Mouse (Mus musculus) intestine, embryonic 16.5 days (tissue): ENCODE results near the gene Tnrc6b. TPM values are rescaled to one million over a fixed set of nuclear protein-coding genes. Genes with fewer than 3 reads are reported as not detected.
"Not testable (repeated sequence)": the region's sequence is repeated elsewhere in the genome, so short reads cannot be mapped to it uniquely, and the experiment has no call there.

Experiments used
- ATAC-seq: fragments of 200-750 bp; cut with Nextera tagmentation; 2 replicates; pipeline ENCODE4 v1.8.0; 2017; ENCODE audit warnings: moderate TSS enrichment, moderate library complexity
- H3K27ac ChIP-seq: fragments of 300-500 bp; sonication (generic); 2 replicates; pipeline ENCODE4 v1.5.1; 2014; ENCODE audit warnings: mild to moderate bottlenecking, low read length
- H3K27me3 ChIP-seq: fragments of 300-500 bp; sonication (generic); replicated peaks from 2 replicates; pipeline ENCODE4 v1.6.1; 2014; ENCODE audit warnings: low read length, control low read depth, mixed read lengths; ENCODE audit not compliant: control insufficient read depth, insufficient read depth
- H3K36me3 ChIP-seq: fragments of 300-500 bp; sonication (generic); 2 replicates; pipeline ENCODE4 v1.6.1; 2014; ENCODE audit warnings: low read length, control low read depth; ENCODE audit not compliant: control insufficient read depth, insufficient read depth
- H3K4me1 ChIP-seq: fragments of 300-500 bp; sonication (generic); 2 replicates; pipeline ENCODE4 v1.6.1; 2014; ENCODE audit warnings: low read length, control low read depth, mixed read lengths; ENCODE audit not compliant: control insufficient read depth, insufficient read depth
- H3K4me2 ChIP-seq: fragments of 300-500 bp; sonication (generic); 2 replicates; pipeline ENCODE4 v1.6.1; 2014; ENCODE audit warnings: low read depth, low read length, control low read depth
- H3K4me3 ChIP-seq: fragments of 300-500 bp; sonication (generic); 2 replicates; pipeline ENCODE4 v1.5.1; 2014; ENCODE audit warnings: mild to moderate bottlenecking, low read length
- H3K9ac ChIP-seq: fragments of 300-500 bp; sonication (generic); 2 replicates; pipeline ENCODE4 v1.6.1; 2014; ENCODE audit warnings: low read depth, low read length
- H3K9me3 ChIP-seq: fragments of 300-500 bp; sonication (generic); 2 replicates; pipeline ENCODE4 v1.6.1; 2016; ENCODE audit warnings: low read length, control low read depth; ENCODE audit not compliant: control insufficient read depth
- WGBS: fragments of 180-500 bp; shearing (Covaris S2); extraction: QIAGEN DNeasy Blood & Tissue Kit; methylation state at CpG from one replicate; pipeline ENCODE4 v1.1.7; 2014; 5-methylcytosine and 5-hydroxymethylcytosine counted together
- polyA plus RNA-seq: library from polyadenylated mRNA; unstranded; fragments of >200 nt; fragmentation: Nextera tagmentation; extraction: Ambion mirVana; gene quantifications from 2 replicates; pipeline ENCODE4 v1.2.1, GENCODE M21; 2015

The Tnrc6b gene
- polyA plus RNA-seq, 1 experiment from 2014 or later = 18.0 TPM

- Histone ChIP-seq H3K9me3 (no peaks in the 10 kb centered on the region), H3K27me3 (no peaks in the 10 kb centered on the region), H3K27ac (no peak overlapping the region), H3K9ac (no peak overlapping the region), H3K4me2 (no peak overlapping the region), H3K4me1 (no peaks in the 10 kb centered on the region), H3K4me3 (no peak overlapping the region), H3K36me3 (peaks cover 19% of the 10 kb centered on the region)
- ATAC-seq = no peak
- WGBS = 93% methylated on average over 7 of the region's 7 CpGs
Observed at GRCm38 (mm10) chr15:80916621-80917020, 205.5 kb downstream of the Tnrc6b start.

DNA sequence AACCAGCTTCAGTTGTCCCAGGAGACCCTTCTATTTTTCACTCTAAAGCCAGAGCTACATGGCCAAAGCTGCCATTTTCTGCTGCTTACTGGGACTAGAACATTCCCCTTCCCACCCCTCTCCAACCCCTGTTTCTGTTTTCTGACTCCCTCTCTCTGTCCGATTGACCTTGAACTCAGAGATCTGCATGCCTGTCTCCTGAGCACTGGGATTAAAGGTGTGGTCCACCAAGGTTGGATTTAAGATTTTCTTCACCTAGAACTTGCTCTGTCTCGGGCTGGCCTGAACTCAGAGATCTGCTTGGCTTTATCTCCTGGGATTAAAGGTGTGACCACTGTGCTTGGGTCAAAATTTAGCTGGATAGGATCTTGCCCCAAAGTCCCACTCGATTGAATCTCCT lies 209.2 kb downstream of the Tnrc6b start:
- no peak for ATAC-seq
- Histone ChIP-seq H3K9ac (no peak overlapping the region), H3K4me2 (no peak overlapping the region), H3K4me3 (no peak overlapping the region), H3K9me3 (no peaks in the 10 kb centered on the region), H3K27me3 (no peaks in the 10 kb centered on the region), H3K4me1 (no peaks in the 10 kb centered on the region), H3K36me3 (peaks cover 18% of the 10 kb centered on the region), H3K27ac (no peak overlapping the region)
- WGBS = 95% methylated on average over 3 of the region's 3 CpGs

GRCm38 (mm10) chr15:80921781-80922180 lies 210.7 kb downstream of the Tnrc6b start:
- no peak overlapping the region for H3K4me2 ChIP-seq
- H3K36me3 ChIP-seq = peaks cover 12% of the 10 kb centered on the region
- H3K4me1 ChIP-seq = no peaks in the 10 kb centered on the region
- no peak overlapping the region for H3K27ac ChIP-seq
- no peaks in the 10 kb centered on the region for H3K27me3 ChIP-seq
- no peak overlapping the region for H3K9ac ChIP-seq
- no peaks in the 10 kb centered on the region for H3K9me3 ChIP-seq
- H3K4me3 ChIP-seq = no peak overlapping the region
- no peak for ATAC-seq
- 75% methylated on average over 4 of the region's 4 CpGs for WGBS

DNA sequence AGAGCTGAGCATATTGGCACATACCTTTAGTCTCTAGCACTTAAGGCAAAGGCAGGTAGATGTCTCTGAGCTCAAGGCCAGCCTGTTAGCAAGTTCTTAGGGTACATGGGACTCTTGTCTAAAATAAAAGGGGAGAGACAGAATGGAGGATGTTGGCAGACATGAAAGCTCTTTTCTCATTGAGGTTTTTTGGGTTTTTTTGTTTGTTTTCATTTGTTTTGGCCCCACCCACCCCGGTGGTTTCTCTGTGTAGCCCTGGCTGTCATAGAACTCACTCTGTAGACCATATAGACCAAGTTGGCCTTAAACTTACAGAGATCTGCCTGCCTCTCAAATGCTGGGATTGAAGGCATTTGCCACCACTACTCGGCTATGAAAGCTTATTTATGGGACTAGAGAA lies 213.1 kb downstream of the Tnrc6b start:
- Histone ChIP-seq H3K36me3 (peaks cover 15% of the 10 kb centered on the region), H3K27ac (no peak overlapping the region), H3K4me1 (no peaks in the 10 kb centered on the region), H3K9ac (no peak overlapping the region), H3K4me2 (no peak overlapping the region), H3K9me3 (no peaks in the 10 kb centered on the region), H3K4me3 (no peak overlapping the region), H3K27me3 (no peaks in the 10 kb centered on the region)
- WGBS = 95% methylated on average over 2 of the region's 2 CpGs
- ATAC-seq = no peak

- H3K9ac ChIP-seq = no peak overlapping the region
- H3K4me2 ChIP-seq = no peak overlapping the region
- H3K4me3 ChIP-seq = no peak overlapping the region
- no peak for ATAC-seq
- H3K4me1 ChIP-seq = no peaks in the 10 kb centered on the region; the same call in 1 of the 2 replicates
- H3K9me3 ChIP-seq = no peaks in the 10 kb centered on the region
- 82% methylated on average over 20 of the region's 20 CpGs for WGBS
- no peaks in the 10 kb centered on the region for H3K27me3 ChIP-seq
- H3K36me3 ChIP-seq = peaks cover 3% of the 10 kb centered on the region; the same call in 1 of the 2 replicates
- H3K27ac ChIP-seq = no peak overlapping the region
Observed at GRCm38 (mm10) chr15:80928811-80929355, 217.8 kb downstream of the Tnrc6b start.

DNA sequence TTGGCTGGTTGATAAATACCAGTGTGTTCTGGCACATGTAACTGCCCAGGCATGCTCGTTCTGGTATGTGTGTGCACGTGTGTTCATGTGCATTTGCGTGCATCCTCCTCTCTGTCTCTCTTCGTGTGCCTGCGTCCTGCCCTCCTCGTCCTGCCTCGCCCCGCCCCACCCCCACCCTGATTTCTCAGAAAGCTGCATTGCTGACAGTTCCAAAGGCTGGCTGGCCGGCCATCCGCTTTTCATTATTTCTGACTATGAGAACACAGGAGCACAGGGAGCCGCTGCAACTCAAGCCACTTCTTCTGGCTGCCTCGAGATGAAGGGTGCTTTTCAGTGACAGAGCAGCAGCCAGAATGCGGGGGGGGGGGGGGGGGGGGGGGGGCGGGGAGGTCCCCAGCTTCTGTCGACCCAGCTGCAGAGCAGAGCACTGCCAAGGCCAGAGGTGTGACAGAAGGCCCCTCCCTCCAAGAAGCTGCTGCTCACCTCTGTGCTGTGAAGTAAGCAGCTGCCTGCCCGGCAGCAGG lies 219.0 kb downstream of the Tnrc6b start:
- no peaks in the 10 kb centered on the region; the same call in 1 of the 2 replicates for H3K4me1 ChIP-seq
- H3K4me3 ChIP-seq = no peak overlapping the region
- no peaks in the 10 kb centered on the region for H3K9me3 ChIP-seq
- peaks cover 3% of the 10 kb centered on the region; the same call in 1 of the 2 replicates for H3K36me3 ChIP-seq
- ATAC-seq = no peak; the same call in 1 of the 2 replicates
- 34% methylated on average over 14 of the region's 16 CpGs for WGBS
- no peak overlapping the region for H3K9ac ChIP-seq
- no peak overlapping the region for H3K27ac ChIP-seq
- H3K27me3 ChIP-seq = no peaks in the 10 kb centered on the region
- no peak overlapping the region for H3K4me2 ChIP-seq

GRCm38 (mm10) chr15:80930676-80931320 lies 219.7 kb downstream of the Tnrc6b start:
- 84% methylated on average over 23 of the region's 23 CpGs for WGBS
- H3K27me3 ChIP-seq, H3K4me1 ChIP-seq, H3K36me3 ChIP-seq, H3K4me2 ChIP-seq, ATAC-seq, H3K27ac ChIP-seq, H3K4me3 ChIP-seq, H3K9ac ChIP-seq, H3K9me3 ChIP-seq: not testable (repeated sequence)

DNA sequence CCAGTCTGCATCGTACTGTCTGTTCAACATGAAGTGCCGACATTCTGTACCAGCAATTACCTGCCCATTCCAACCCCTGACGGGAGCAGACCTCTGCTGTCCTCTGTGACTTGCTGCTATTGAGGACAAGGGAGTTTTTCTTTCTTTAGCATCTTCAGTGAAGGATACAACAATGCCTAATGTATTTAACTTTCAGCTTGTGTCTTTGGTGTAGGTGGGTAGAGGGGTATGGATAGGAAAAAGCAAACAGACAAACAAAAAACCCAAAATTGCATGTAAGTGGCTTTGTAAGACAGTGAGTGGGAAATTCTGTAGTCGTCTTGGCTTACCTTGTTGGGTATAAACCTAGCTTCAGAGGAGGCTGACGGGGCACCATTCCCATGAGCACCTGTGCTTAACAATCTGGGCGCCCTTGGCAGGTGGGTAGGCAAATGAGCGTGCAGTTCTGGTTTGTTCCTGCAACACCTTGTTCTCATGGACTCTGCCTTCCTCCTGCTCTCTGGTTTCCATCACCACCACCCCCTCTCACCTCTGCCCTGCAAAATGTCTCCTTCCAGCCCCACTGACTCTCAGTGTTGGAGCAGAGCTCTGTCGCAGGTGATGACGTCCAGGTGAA lies 220.3 kb downstream of the Tnrc6b start:
- H3K27ac ChIP-seq = no peak overlapping the region
- no peaks in the 10 kb centered on the region for H3K9me3 ChIP-seq
- H3K36me3 ChIP-seq = peaks cover 3% of the 10 kb centered on the region; the same call in 1 of the 2 replicates
- no peak overlapping the region for H3K9ac ChIP-seq
- H3K4me3 ChIP-seq = no peak overlapping the region
- ATAC-seq = no peak
- H3K4me1 ChIP-seq = no peaks in the 10 kb centered on the region; the same call in 1 of the 2 replicates
- WGBS = 94% methylated on average over 9 of the region's 9 CpGs
- H3K4me2 ChIP-seq = no peak overlapping the region
- H3K27me3 ChIP-seq = no peaks in the 10 kb centered on the region

DNA sequence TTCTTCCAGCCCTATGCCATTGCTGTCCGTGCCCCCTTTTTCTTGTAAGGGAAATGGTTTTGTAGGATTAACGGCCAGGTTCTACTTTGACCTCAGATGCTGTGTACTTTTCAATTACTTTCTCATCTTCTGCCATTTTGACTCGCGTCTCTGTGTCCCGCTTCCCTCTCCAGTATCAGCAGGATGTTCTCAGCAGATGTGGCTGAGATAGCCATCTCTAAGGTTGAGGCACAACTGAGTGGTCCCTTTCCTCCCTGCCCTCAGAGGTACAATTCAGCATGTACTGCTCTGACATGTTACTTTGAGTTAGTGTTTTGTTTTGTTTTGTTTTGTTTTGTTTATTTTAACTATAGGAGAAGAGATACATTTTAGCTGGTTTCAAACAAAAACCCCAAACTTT lies 223.7 kb downstream of the Tnrc6b start:
- Histone ChIP-seq H3K36me3 (no peaks in the 10 kb centered on the region), H3K27ac (no peak overlapping the region)

More for the DNA sequence above, 223.7 kb downstream of the Tnrc6b start:
- no peak overlapping the region for H3K4me3 ChIP-seq
- no peaks in the 10 kb centered on the region; the same call in 1 of the 2 replicates for H3K4me1 ChIP-seq
- no peaks in the 10 kb centered on the region for H3K27me3 ChIP-seq
- no peak overlapping the region for H3K4me2 ChIP-seq
- no peak for ATAC-seq
- no peaks in the 10 kb centered on the region for H3K9me3 ChIP-seq
- 89% methylated on average over 5 of the region's 5 CpGs for WGBS
- H3K9ac ChIP-seq = no peak overlapping the region
